Mouse (Mus musculus) neural tube, embryonic 10.5 days (tissue): ENCODE measurements around the gene Dscaml1.

ENCODE experiments used
- DNase-seq: peaks from one replicate; pipeline ENCODE4 v3.0.0-alpha.2; 2017; ENCODE audit warnings: low spot score; ENCODE audit errors: extremely low spot score

Gene Dscaml1

GRCm38 (mm10) chr9:45426456-45426855, at the start of gene Dscaml1:
Dscaml1 (plus strand) TSS chr9:45426628.
- DNase-seq: no peak

- no peak for DNase-seq
These were observed 49.5 kb upstream of the Dscaml1 start for GRCm38 (mm10) chr9:45376883-45377282.

- DNase-seq: no peak
These were observed 45.8 kb upstream of the Dscaml1 start for GRCm38 (mm10) chr9:45380411-45381251.

GRCm38 (mm10) chr9:45382336-45382735, 44.1 kb upstream of the Dscaml1 start:
- no peak for DNase-seq

GRCm38 (mm10) chr9:45382834-45383233, 43.6 kb upstream of the Dscaml1 start:
- DNase-seq: no peak

- DNase-seq: no peak
These were observed 42.5 kb upstream of the Dscaml1 start for GRCm38 (mm10) chr9:45383883-45384282.

GRCm38 (mm10) chr9:45386698-45387097, 39.7 kb upstream of the Dscaml1 start:
- DNase-seq: no peak

- peak; percentile 89 for DNase-seq
These were observed 37.9 kb upstream of the Dscaml1 start for GRCm38 (mm10) chr9:45388385-45388994.

- no peak for DNase-seq
These were observed 36.8 kb upstream of the Dscaml1 start for GRCm38 (mm10) chr9:45389596-45389995.

- no peak for DNase-seq
These were observed 35.1 kb upstream of the Dscaml1 start for GRCm38 (mm10) chr9:45391299-45391698.

GRCm38 (mm10) chr9:45395218-45395617, 31.2 kb upstream of the Dscaml1 start:
- DNase-seq: no peak

GRCm38 (mm10) chr9:45395796-45396195, 30.6 kb upstream of the Dscaml1 start:
- DNase-seq: no peak

GRCm38 (mm10) chr9:45398336-45398735, 28.1 kb upstream of the Dscaml1 start:
- DNase-seq: no peak

GRCm38 (mm10) chr9:45399434-45399833, 27.0 kb upstream of the Dscaml1 start, which contains the start of gene Fxyd2:
Fxyd2 (plus strand) TSS chr9:45399669.
- no peak for DNase-seq

GRCm38 (mm10) chr9:45401851-45402250, 24.6 kb upstream of the Dscaml1 start:
- DNase-seq: no peak

- no peak for DNase-seq
These were observed 23.5 kb upstream of the Dscaml1 start for GRCm38 (mm10) chr9:45402957-45403356.

- no peak for DNase-seq
These were observed 20.7 kb upstream of the Dscaml1 start for GRCm38 (mm10) chr9:45405694-45406093.

- DNase-seq: no peak
These were observed 19.6 kb upstream of the Dscaml1 start for GRCm38 (mm10) chr9:45406808-45407207.

GRCm38 (mm10) chr9:45407706-45408675, 18.4 kb upstream of the Dscaml1 start:
- peak; percentile 80 for DNase-seq

GRCm38 (mm10) chr9:45410193-45410592, 16.2 kb upstream of the Dscaml1 start:
- DNase-seq: no peak

GRCm38 (mm10) chr9:45410614-45411013, 15.8 kb upstream of the Dscaml1 start:
- DNase-seq: no peak

GRCm38 (mm10) chr9:45411111-45411510, 15.3 kb upstream of the Dscaml1 start:
- no peak for DNase-seq
